Mouse (Mus musculus): ENCODE measurements around the gene Cysrt1.
A peak's percentile ranks its signal among the peaks of the same experiment; 100 is the strongest.

Cysrt1 gene

GRCm38 (mm10) chr2:25234551-25235220, 7.6 kb downstream of the Cysrt1 start:
- no peak for DNase-seq (ENCODE audit: low spot score)

GRCm38 (mm10) chr2:25234050-25234449, 8.2 kb downstream of the Cysrt1 start, which contains the start of gene Slc34a3:
Gene Slc34a3 (minus strand): TSS chr2:25234364.
- DNase-seq (ENCODE audit: low spot score), result no peak

- no peak for DNase-seq (ENCODE audit: low spot score)
These were observed 8.8 kb downstream of the Cysrt1 start for GRCm38 (mm10) chr2:25233421-25233820.

GRCm38 (mm10) chr2:25231038-25231437, 11.2 kb downstream of the Cysrt1 start:
- no peak for DNase-seq (ENCODE audit: low spot score)

GRCm38 (mm10) chr2:25230581-25230980, 11.7 kb downstream of the Cysrt1 start:
- no peak for DNase-seq (ENCODE audit: low spot score)

- no peak for DNase-seq (ENCODE audit: low spot score)
These were observed 12.7 kb downstream of the Cysrt1 start for GRCm38 (mm10) chr2:25229582-25229981.

- DNase-seq (ENCODE audit: low spot score), result no peak
These were observed 13.2 kb downstream of the Cysrt1 start for GRCm38 (mm10) chr2:25228995-25229530.

- DNase-seq (ENCODE audit: low spot score), result peak; percentile 86
These were observed 13.8 kb downstream of the Cysrt1 start for GRCm38 (mm10) chr2:25228431-25228889.

- no peak for DNase-seq (ENCODE audit: low spot score)
These were observed 14.8 kb downstream of the Cysrt1 start for GRCm38 (mm10) chr2:25227406-25227805.

- DNase-seq (ENCODE audit: low spot score), result peak; percentile 65
These were observed 15.4 kb downstream of the Cysrt1 start for GRCm38 (mm10) chr2:25226864-25227263.

GRCm38 (mm10) chr2:25225811-25226379, 16.4 kb downstream of the Cysrt1 start:
- no peak for DNase-seq (ENCODE audit: low spot score)

- peak; percentile 100 for DNase-seq (ENCODE audit: low spot score)
These were observed 17.2 kb downstream of the Cysrt1 start for GRCm38 (mm10) chr2:25224766-25225752.

GRCm38 (mm10) chr2:25224492-25224765, 17.8 kb downstream of the Cysrt1 start, which contains the start of gene Tubb4b:
Gene Tubb4b (minus strand): TSS chr2:25224702.
- no peak for DNase-seq (ENCODE audit: low spot score)

GRCm38 (mm10) chr2:25223681-25224491, 18.4 kb downstream of the Cysrt1 start:
- DNase-seq (ENCODE audit: low spot score), result peak; percentile 63

GRCm38 (mm10) chr2:25221331-25221772, 20.9 kb downstream of the Cysrt1 start:
- DNase-seq (ENCODE audit: low spot score), result no peak

- no peak for DNase-seq (ENCODE audit: low spot score)
These were observed 23.8 kb downstream of the Cysrt1 start, which contains the start of gene Fam166a for GRCm38 (mm10) chr2:25218445-25218844. Gene Fam166a (plus strand): TSS chr2:25218745.

- no peak for DNase-seq (ENCODE audit: low spot score)
These were observed 24.6 kb downstream of the Cysrt1 start for GRCm38 (mm10) chr2:25217666-25218065.

- no peak for DNase-seq (ENCODE audit: low spot score)
These were observed 27.8 kb downstream of the Cysrt1 start, which contains the start of gene Stpg3 for GRCm38 (mm10) chr2:25214444-25214843. Gene Stpg3 (minus strand): TSS chr2:25214637.

- no peak for DNase-seq (ENCODE audit: low spot score)
These were observed 28.9 kb downstream of the Cysrt1 start for GRCm38 (mm10) chr2:25213266-25213865.

- DNase-seq (ENCODE audit: low spot score), result peak; percentile 65
These were observed 31.1 kb downstream of the Cysrt1 start, which contains the start of gene Nelfb for GRCm38 (mm10) chr2:25211121-25211670. Gene Nelfb (minus strand): TSS chr2:25211489.

All from left cerebral cortex, adult 11 months (tissue).